Mouse (Mus musculus) yolk sac, embryonic 10.5 days (tissue): Measurements from ENCODE around the gene Gm49318.
A peak's percentile ranks its signal among the peaks of the same experiment; 100 is the strongest.

Experiments
- DNase-seq: peaks from one replicate; pipeline ENCODE4 v3.0.0-alpha.2; 2017; ENCODE audit warnings: low spot score

The Gm49318 gene

DNA sequence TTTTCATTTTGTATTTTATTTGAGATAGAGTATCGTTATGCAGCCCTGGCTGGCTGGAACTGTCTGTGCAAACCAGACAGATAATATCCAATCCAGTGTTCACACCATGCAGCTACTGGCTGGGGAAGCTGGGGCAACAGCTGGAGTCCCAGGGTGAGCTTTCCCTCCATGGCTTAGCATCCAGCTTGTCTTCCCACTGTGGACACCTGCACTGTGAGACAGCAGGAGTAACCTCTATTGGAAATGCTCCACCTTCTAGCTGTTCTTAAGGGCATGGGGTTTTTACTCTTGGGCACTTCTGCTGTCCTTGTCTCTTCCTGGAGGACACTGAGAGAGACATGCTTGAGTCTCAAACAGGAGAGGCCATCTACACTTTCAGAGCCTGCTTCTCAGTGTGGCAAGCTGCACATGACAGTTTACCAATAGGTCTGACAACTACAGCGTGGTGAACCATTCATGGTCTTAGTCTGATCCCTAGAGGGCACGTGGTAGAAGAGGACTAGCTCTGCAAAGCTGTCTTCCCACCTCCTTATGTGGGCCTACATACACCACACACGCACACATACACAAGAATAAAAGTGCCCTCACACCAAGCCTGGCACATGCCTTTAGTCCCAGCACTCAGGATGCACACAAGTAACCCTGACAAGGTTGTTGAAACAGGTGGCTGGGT lies 1.0 kb downstream of the Gm49318 start:
- no peak for DNase-seq

DNA sequence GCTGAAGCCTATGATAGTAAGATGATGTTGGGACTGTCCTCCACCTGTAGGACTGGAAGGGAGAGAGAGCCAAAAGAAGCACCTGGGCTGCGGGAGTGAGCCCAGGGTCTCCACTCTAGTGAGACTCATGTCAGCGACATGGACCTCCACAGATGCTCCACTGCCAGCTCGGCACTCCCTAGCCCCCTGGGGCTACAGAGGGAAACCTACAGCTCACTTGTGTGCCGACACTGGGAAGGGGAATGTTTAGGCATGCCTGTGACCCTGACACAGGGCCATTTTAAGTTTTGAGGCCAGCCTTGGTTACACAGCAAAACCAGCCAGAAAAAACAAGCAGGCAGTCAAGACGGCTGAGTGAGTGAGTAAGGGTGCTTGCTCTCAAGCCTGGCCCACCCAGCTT lies 3.9 kb downstream of the Gm49318 start:
- DNase-seq, result no peak

DNA sequence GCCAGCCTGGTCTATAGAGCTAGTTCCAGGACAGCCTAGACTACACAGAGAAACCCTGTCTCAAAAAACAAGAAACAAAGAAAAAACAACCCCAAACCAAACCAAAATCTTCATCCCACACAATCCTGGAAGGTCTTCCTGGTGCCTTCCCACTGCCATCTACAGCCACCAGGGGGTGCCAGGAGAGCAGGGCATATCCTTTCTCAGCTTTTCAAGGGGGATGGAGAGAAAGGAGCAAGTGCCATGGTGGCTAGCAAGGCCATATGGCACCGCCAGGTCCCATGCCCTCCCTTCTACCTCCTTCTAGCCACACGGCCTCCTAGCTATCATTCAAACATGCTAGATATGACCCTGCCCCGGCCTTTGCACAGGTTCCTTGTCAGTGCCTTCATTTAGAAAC lies 4.6 kb downstream of the Gm49318 start:
- DNase-seq, result no peak

DNA sequence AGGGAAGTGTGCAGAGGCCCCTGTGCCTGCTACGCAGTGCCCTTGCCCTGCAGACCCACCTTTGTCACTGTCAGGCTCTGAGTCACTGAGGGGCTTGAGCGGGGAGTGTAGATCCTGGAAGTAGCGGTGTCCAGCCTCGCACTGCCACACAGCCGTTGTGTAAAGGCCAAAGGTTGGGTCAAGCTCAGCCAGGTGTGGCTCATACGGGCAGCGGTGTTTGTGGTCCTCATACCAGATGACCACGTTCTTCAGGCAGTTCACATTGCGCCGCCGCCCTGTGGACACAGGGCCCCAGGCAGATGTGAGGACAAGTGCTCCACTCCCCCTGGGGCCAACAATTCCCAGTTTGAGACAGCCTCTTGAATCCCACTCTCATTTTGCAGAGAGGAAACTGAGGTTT lies 5.4 kb downstream of the Gm49318 start:
- DNase-seq, result peak; percentile 77

DNA sequence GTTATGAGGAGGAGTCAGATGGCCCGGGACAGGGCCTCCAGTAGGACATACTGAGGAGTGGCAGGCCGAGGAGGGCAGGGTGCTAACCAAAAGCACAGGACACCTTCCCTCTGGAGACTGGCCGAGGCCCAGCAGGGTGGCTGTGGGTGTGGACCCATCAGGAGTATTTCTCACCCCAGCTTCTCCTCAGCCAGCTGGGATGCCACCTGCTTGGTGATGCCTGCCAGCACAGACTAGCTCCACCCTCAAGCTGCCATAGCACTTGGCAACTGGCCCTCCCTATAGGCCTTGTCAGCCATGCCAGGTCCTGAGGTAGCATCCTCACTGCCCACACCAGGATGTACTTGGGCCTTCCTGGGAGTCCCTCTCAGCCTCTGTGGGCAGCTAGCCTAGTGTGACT lies 6.7 kb downstream of the Gm49318 start:
- no peak for DNase-seq

DNA sequence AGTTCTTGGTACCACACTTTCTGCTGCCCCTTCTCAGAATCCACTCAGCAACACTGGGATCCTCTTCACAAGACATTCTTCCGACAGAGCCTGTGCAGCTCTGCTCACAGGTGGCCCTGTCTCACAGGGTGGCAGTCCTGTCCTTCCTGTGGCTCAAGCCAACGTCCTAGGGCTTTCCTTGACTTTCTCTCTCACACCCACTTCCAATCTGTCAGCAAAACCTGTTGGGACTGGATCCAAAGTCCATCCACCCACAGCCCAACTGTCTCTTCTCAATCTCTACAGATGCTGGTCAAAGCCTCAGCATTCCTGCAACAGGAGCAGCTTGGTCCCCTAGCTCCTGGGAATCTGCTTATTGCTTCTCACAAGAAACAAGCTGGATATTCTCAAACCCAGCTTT lies 9.7 kb downstream of the Gm49318 start:
- DNase-seq, result peak; percentile 30

DNA sequence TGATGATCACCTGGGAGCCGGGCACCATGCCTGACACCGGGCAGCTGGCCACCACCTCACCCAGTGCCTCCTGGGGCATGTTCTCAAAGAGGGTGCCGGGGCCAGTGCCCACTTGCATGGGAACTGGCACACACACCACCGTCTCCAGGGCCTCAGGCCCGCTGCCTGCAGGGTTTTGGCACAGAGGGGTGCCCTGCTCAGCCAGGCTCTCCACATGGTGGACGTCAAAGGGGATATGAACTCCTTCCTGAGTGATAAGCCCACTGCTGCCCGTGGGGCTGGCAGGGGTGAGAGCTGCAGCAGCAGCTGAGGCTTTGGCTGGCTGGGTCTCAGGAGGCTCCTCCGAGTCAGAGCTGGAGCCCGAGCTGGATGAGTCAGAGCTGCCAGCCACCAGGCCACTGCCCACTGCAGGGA lies 13.0 kb downstream of the Gm49318 start:
- DNase-seq, result no peak

DNA sequence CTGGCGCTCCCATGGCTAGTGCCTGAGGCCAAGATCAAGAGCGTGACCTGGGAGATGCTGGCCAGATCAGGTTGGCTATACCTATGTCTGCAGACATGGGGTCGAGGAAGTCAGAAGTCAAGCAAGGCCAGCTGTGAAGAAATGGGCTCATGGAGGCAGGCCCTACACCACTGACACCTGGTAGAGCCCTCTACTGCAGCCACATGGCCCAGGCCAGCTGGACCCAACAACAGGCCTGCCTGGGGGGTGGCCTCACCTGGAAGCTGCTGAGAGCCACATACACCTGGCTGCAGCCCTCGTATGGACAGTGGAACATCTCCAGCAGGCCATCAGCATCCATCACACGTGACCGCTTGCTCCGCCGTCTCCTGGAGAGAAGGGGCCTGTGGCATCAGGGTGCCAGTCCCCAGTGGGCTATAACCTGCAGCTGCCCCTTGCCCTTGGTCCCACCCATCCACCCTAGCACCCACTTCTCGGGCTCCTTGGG lies 14.0 kb downstream of the Gm49318 start:
- DNase-seq, result no peak

DNA sequence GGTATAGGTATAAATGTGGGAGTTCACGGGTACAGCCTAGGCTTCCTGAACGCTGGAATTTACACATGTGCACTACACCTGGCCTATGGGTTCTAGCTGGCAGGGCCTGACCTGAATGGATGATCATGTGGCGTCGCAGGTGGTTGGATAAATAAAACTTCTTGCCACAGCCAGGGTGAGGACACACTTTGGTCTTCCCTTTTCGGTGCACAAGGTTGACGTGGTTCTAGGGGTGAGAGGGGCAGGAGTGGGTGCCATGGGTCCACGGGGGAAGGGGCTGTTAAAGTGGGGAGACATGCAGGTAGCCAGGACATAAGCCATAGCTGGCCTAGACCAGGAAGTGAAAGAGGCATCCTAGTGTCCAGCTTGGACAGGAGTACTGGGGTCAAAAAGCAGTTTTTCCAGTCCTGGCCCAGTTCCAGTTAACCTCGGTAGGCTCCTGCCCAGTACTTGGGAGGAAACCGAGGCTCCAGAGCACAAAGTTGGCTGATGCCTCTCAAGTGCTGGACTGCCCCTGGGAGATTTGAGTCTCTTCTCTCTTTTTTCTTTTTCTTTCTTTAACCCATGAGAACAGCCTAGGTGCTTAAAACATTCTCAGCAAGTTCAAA lies 14.7 kb downstream of the Gm49318 start:
- DNase-seq, result no peak

DNA sequence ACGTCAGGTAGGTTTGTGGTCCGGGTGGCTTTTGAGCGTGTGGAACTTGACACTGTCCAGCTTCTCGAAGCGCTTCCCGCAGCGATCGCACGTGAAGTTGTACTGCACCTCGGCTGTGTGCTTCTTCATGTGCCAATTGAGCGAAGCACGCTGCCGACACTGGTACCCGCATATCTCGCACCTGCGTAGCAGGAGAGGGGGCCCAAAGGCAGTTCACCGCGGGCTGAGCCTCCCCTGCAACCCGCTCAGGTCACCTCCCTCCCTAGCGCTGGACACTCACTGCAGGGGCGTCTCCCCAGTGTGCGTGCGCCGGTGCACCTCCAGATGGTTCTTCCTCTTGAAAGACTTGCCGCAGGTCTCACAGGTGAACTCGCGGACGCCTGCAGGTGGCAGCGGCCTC lies 15.3 kb downstream of the Gm49318 start:
- no peak for DNase-seq

DNA sequence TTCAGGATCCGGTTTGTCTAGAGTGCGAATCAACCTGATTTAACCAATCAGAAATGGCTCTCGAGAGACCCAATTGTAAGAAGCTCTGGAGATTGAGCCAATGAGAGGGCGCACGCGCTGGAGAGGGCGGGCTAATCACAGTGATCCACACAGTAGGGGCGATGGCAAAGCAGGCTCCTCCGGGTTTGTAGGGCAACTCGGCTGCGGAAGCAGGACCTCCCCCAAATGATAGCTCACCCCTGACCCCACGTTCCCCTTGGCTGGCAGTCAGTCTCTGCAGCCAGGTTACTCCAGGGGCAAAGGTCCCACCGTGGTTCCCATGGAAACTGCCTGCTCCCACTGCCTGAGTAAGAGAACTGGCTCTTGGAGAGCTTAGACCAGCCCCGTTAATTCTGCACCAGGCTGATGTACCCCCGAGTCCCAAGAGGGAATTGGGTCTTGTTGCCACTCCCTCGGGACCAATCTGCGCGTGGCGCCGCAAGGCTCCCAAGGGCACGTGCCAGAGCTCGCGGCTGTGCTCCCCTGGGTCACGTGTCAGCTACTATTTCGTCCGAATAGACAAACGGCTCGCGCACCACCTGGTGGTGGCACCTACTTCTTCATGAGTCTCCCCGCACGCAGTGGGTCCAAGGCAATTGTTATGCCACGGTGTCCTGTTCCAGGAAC lies 16.5 kb downstream of the Gm49318 start:
- peak; percentile 82 for DNase-seq

DNA sequence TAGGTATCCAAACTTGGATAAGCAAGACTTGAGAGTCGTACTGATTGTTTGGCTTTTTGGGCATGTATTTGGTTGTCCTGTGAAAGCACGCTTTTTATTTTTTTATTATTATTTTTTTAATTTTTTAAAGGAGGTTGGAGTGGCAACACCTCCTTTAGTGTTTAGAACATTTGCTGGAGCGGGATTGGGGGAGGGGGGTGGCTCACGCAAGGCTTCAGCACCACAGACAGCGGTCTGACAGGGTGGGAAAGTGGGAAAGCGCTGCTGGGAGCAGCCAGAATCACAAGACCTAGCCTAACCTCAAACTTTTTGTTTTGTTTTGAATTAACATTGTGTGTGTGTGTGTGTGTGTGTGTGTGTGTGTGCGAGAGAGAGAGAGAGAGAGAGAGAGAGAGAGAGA lies 17.4 kb downstream of the Gm49318 start:
- peak; percentile 47 for DNase-seq

DNA sequence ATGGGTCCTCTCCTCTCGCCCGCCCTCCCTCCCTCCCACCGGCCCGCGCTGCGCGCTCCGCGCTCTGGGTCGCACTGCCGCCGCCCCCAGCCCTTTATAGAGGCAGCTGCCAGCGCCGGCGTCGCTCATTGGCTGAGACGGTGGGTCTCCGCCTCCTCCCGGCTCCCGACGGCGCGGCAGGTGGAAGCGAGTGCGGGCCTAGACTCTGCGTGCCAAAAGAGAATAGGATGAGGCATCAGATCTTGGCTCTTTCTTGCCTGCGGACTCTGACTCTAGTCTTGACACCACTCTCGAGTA lies 19.2 kb downstream of the Gm49318 start, which contains the start of gene Elavl3:
Elavl3 (minus strand) TSS at position 66 of the 297 bp plus-strand sequence.
- no peak for DNase-seq

DNA sequence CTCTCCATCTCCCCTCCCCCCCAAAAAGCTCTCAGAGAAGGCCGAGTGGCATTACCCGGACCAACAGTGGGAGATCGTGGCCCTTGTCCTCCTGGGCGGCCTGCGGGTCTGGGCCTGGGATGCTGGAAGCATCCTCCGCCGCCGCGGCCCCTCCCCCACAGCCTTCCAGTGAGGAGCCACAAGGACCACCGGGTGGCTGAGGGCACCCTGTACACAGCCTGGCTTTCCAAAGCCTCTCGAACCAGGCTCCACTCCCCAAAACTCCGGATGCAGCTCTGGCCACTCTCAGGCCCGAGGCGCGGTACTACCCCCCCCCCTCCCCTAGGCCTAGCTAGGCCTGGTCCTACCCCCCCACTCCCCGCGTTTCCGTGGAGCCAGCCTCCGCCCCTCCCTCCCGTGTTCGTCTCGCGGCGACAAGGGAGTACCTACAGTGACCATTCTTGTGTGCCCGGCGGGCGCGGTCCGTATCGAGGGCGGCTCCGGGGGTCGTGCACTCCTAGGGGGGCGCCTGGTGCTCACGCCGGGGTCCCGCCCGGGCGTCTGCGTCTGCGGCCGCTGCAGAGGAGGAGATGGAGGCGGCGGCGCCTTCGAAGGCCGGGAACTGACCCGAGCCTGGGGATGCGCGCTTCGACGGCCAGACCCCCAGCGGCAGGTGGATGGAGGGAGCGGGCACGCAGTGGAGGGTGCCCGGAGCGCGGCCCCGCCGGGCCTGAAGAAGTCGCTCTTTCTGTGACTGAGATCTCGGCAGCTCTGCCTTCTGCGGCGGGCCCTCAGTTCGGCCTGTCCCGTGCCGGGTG lies 19.7 kb downstream of the Gm49318 start:
- no peak for DNase-seq

DNA sequence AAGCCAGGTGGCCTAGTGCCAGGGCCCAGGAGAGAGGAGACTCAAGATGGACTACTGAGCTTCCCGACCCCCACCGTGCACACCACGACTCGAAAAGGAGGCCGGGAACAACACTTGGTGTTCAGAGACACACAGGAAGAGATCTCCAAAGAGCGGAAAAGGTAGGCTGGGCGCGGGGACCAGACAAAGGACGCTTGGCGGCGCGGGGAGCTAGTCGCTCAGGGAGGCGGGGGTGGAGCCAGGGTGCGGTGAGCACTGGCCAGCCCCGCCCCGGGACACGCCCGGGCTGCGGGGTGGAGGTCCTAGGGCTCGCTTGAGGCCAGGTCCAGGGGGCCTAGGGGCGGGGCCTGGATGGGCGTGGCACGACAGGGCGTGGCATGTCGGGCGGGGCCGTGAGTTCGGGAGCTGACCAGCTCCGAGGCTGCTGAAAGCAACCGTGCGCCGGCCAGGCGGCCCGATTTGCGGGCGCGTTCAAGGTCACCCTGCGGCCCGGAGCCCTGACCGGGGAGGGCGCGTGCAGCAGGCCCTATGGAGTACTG lies 20.6 kb downstream of the Gm49318 start:
- peak; percentile 68 for DNase-seq

DNA sequence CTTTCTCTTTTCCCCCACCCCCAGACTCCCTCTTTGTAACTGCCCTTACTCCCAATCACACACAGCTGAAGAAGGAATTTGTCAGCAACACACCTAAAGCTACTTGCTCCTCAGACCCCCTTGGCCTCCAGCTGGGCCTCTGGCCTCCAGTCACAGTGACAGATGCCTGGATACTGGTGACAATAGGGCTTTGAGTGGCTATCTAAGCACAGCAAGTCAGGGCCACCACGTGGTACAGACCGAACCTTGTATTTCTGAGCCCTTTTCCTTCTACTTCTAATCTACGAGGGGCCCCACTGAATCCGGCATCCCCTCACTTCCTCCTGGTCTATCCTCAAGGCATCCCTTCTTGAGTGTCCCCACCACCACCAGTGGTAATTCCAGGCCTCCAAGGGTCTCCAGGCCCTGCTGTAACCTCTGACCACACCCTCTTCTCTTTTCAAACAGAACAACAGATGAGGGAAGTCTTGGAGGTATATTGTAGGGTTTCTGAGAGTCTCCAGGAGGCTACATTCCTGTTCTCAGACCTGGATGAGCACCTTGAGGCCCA lies 21.3 kb downstream of the Gm49318 start:
- no peak for DNase-seq

DNA sequence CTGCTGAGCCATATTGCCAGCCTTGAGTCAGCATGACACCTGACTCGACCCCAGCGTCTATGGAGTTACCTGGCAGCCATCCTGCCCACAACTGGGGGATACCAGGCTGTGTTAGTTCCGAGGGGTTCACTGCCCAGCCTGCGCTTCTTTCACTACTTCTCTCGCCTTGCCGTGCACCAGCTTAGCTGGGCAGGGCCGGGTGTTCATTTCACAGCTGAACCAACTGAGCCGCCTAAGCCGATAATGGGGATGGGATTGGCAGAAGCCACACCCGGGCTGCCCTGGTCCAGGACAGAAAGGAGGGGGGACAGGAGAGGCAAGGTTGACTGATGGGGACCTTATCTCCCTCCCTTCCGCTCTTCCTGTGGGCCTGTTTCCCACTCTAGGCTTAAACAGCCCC lies 21.7 kb downstream of the Gm49318 start:
- no peak for DNase-seq

DNA sequence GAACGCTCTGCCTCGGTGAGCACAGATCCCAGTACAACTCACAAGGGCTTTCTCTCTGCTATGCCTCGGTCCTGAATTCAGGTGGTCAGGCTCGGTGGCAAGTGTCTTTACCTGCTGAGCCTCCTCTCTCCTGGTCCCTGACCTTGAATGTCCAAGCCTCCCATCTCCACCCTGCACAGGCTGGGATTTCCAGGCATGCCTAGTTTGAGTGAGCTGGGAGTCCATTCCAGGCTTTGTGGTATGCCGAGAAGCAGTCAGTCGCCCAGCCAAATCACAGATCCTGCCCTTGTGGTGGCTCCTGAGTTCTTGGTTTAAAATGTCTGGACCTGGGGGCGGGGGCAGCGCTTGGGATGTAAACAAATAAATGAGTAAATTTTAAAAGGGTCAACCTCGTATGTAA lies 23.7 kb downstream of the Gm49318 start:
- no peak for DNase-seq

DNA sequence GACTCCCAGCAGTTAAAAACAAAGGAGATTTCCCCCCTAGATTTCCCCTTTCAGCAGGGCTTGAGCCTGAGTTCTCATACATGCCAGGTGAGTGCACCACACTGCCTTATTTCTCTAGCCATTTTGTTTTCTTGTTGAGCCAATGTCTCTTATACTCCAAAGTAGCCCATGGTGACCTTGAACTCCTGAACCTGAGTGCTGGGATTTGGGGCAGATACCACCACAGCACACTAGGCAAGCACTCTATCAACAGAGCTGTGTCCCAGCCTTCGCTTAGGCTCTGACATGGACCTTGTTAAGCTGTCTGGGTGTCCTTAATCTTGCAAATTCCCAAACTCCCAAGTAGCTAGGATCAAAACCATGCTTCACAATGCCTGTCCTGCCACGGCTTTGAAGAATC lies 29.2 kb downstream of the Gm49318 start:
- DNase-seq, result no peak

DNA sequence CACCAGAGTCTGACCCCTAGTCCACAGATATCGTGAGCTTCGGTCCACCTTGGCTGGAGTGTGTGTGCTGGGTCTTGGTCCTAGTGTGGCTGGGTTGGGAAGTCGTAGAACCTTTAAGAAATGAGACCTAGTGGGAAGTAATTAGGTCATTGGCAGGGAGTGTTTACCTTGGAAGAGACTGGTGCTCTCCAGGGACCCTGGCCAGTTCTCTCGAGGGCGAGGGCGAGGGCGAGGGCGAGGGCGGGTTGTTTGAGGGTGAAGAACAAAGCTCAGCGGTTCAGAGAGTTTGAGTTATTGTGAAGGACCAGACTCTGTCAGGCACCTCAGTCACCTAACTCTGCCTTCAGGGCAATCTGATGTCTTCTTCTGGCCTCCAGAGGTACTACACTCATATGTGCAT lies 33.2 kb downstream of the Gm49318 start:
- DNase-seq, result no peak

DNA sequence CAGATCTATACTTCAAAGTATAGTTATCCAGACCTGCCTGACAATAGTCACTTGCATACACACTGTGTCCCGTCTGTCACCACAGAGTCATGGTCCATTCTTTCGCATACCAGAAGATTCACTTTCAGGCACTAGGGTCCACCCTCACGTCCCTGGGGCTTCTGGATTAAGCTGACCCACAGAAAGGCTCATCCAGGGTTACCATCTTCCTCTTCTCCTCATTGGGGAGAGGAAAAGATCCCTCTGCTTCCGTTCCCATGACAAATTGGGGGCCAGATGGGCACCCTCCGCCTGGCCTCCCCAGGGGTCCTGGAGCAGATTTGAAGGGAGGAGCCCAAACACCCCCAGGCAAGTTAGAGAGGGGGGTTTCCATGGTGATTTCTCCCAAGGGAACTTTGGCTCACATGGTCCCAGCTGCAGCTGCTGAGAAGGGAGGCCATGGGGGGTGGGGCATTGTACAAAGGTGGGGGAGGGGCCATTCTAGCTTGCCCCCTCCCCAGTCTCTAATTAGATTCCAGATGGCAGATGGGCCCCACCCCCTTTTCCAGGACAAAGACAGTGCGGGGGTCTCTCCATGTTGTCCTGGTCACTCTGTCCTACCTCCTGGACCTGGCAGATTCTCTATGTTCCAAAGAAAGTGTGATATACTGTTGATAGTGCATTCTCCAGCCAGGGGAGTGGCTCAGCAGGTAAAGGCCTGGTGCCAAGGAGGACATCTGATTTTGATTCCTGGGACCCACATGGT lies 35.6 kb downstream of the Gm49318 start:
- no peak for DNase-seq
